ENCODE assay signal across 11 mouse cellular contexts in genomic region chr3:28531294-28531956, GRCm38 (mm10).
A peak's percentile ranks its signal among the peaks of the same experiment; 100 is the strongest.
DNase-seq lines count a peak whose midpoint lies in the region; ATAC-seq lines count a peak whose summit lies in the region.
"Had no signal": no experiment of that assay in that cellular context is flagged by ENCODE, and none has a peak within 500 bp of the region (broad histone marks: within the 10 kb centered on the region; RNA-seq: fewer than 3 reads in every experiment).

No protein-coding gene starts in this region.

- ATAC-seq in forebrain, embryonic 15.5 days (replicated peaks): no peak
- no peak for ATAC-seq in midbrain, embryonic 11.5 days (ENCODE audit: low FRiP score)
- ATAC-seq in embryonic facial prominence, embryonic 15.5 days (ENCODE audit: insufficient number of reproducible peaks, low FRiP score, low TSS enrichment, low read depth): no peak
- ATAC-seq in erythroblast, adult 5-6 weeks (replicated peaks; ENCODE audit: low FRiP score, poor library complexity, severe bottlenecking): no peak

- H3K9ac ChIP-seq in forebrain, embryonic 15.5 days (replicated peaks): no peak overlapping the region
- H3K9ac ChIP-seq in midbrain, embryonic 11.5 days (ENCODE audit: low read length): no peak overlapping the region
- H3K9ac ChIP-seq in embryonic facial prominence, embryonic 15.5 days: no peak overlapping the region

- H3K36me3 ChIP-seq in forebrain, embryonic 15.5 days: no peaks in the 10 kb centered on the region
- H3K36me3 ChIP-seq in forebrain, embryonic 10.5 days (replicated peaks): no peaks in the 10 kb centered on the region
- H3K36me3 ChIP-seq in midbrain, embryonic 11.5 days (ENCODE audit: control insufficient read depth, insufficient read depth, low read length): no peaks in the 10 kb centered on the region
- H3K36me3 ChIP-seq in midbrain, embryonic 10.5 days: no peaks in the 10 kb centered on the region
- H3K36me3 ChIP-seq in embryonic facial prominence, embryonic 15.5 days: no peaks in the 10 kb centered on the region

- H3K4me2 ChIP-seq in forebrain, embryonic 15.5 days (replicated peaks): no peak overlapping the region
- no peak overlapping the region for H3K4me2 ChIP-seq in midbrain, embryonic 11.5 days
- 0 out of 2 replicates have a peak overlapping the region, but pooled peaks have one; percentile 12 for H3K4me2 ChIP-seq in embryonic facial prominence, embryonic 15.5 days (replicated peaks)
- H3K4me2 ChIP-seq: liver, embryonic 11.5 days had no signal

- no peaks in the 10 kb centered on the region for H3K9me3 ChIP-seq in forebrain, embryonic 15.5 days
- H3K9me3 ChIP-seq in forebrain, embryonic 10.5 days: no peaks in the 10 kb centered on the region
- no peaks in the 10 kb centered on the region for H3K9me3 ChIP-seq in midbrain, embryonic 11.5 days (ENCODE audit: control insufficient read depth, low read length)
- H3K9me3 ChIP-seq in midbrain, embryonic 10.5 days (replicated peaks): no peaks in the 10 kb centered on the region
- H3K9me3 ChIP-seq in embryonic facial prominence, embryonic 15.5 days (replicated peaks): no peaks in the 10 kb centered on the region

- no peaks in the 10 kb centered on the region for H3K27me3 ChIP-seq in forebrain, embryonic 15.5 days
- no peaks in the 10 kb centered on the region for H3K27me3 ChIP-seq in forebrain, embryonic 10.5 days (ENCODE audit: poor library complexity, severe bottlenecking)
- no peaks in the 10 kb centered on the region for H3K27me3 ChIP-seq in midbrain, embryonic 11.5 days (ENCODE audit: control insufficient read depth, insufficient read depth, low read length)
- H3K27me3 ChIP-seq in midbrain, embryonic 10.5 days (ENCODE audit: low read depth, poor library complexity, severe bottlenecking): no peaks in the 10 kb centered on the region
- no peaks in the 10 kb centered on the region for H3K27me3 ChIP-seq in embryonic facial prominence, embryonic 15.5 days

- no peak overlapping the region for H3K4me3 ChIP-seq in forebrain, embryonic 15.5 days
- H3K4me3 ChIP-seq in forebrain, embryonic 10.5 days: no peak overlapping the region
- H3K4me3 ChIP-seq in midbrain, embryonic 11.5 days (ENCODE audit: low read depth, low read length): no peak overlapping the region
- no peak overlapping the region for H3K4me3 ChIP-seq in midbrain, embryonic 10.5 days
- H3K4me3 ChIP-seq in embryonic facial prominence, embryonic 15.5 days (replicated peaks): peak overlapping the region; percentile 18; the same call in 1 of the 2 replicates

- WGBS in forebrain, embryonic 15.5 days: 75% methylated on average over 15 of the region's 15 CpGs
- WGBS in forebrain, embryonic 10.5 days: 78% methylated on average over 15 of the region's 15 CpGs
- WGBS in midbrain, embryonic 11.5 days: 73% methylated on average over 15 of the region's 15 CpGs
- WGBS in midbrain, embryonic 10.5 days: 81% methylated on average over 15 of the region's 15 CpGs
- 67% methylated on average over 15 of the region's 15 CpGs for WGBS in embryonic facial prominence, embryonic 15.5 days

- peaks cover 14% of the 10 kb centered on the region; the same call in 1 of the 2 replicates for H3K4me1 ChIP-seq in forebrain, embryonic 15.5 days
- no peaks in the 10 kb centered on the region for H3K4me1 ChIP-seq in forebrain, embryonic 10.5 days
- no peaks in the 10 kb centered on the region for H3K4me1 ChIP-seq in midbrain, embryonic 11.5 days (ENCODE audit: control insufficient read depth, insufficient read depth, low read length)
- no peaks in the 10 kb centered on the region for H3K4me1 ChIP-seq in midbrain, embryonic 10.5 days
- H3K4me1 ChIP-seq in embryonic facial prominence, embryonic 15.5 days: no peaks in the 10 kb centered on the region

- peak overlapping the region; percentile 38 for H3K27ac ChIP-seq in forebrain, embryonic 15.5 days (replicated peaks)
- H3K27ac ChIP-seq in forebrain, embryonic 10.5 days: no peak overlapping the region
- no peak overlapping the region for H3K27ac ChIP-seq in midbrain, embryonic 11.5 days (ENCODE audit: low read depth, low read length)
- no peak overlapping the region for H3K27ac ChIP-seq in midbrain, embryonic 10.5 days (replicated peaks)
- no peak overlapping the region for H3K27ac ChIP-seq in embryonic facial prominence, embryonic 15.5 days (replicated peaks)

- no peak for DNase-seq in forebrain, embryonic 10.5 days (ENCODE audit: extremely low spot score, low spot score)
- peak; percentile 59 for DNase-seq in midbrain, embryonic 11.5 days (ENCODE audit: low spot score, missing footprints)
- DNase-seq in midbrain, embryonic 10.5 days (ENCODE audit: low spot score): no peak
- peak; percentile 3 for DNase-seq in right cerebral cortex, postnatal 4 days
- no peak for DNase-seq in yolk sac, embryonic 10.5 days (ENCODE audit: low spot score)
- DNase-seq: kidney, postnatal 10 days; lung, postnatal 4 days had no signal

Comparison
In these comparisons a context has a peak if more than half of its experiments do, and no peak if none do; other contexts are left out.
1. DNase-seq: peak in midbrain, embryonic 11.5 days (single experiment) and right cerebral cortex, postnatal 4 days (single experiment); none in forebrain, embryonic 10.5 days (single experiment), midbrain, embryonic 10.5 days (single experiment) and yolk sac, embryonic 10.5 days (single experiment).